Mouse (Mus musculus) CH12.LX (cell line): ENCODE data around the gene Cxcr5. TPM values are rescaled to one million over a fixed set of nuclear protein-coding genes. Genes with fewer than 3 reads are reported as not detected.

Experiments
- DNase-seq: peaks from one replicate; pipeline ENCODE4 v3.0.0-alpha.2; 2013; ENCODE audit errors: extremely low read depth
- H3K27ac ChIP-seq: 2 replicates; pipeline ENCODE4 v1.5.1; 2012; ENCODE audit warnings: low read depth, mild to moderate bottlenecking, control low read depth, moderate library complexity; ENCODE audit not compliant: insufficient read depth
- H3K27me3 ChIP-seq: replicated peaks from 2 replicates; pipeline ENCODE3; 2012; ENCODE audit warnings: inconsistent platforms
- H3K36me3 ChIP-seq, 2 experiments: replicated peaks in 1 of 2; 2 replicates each; pipeline versions ENCODE3 to v1.6.1; 2012; ENCODE audit warnings: inconsistent platforms in 1 of 2, low read length in 1 of 2, mild to moderate bottlenecking in 1 of 2, mixed read lengths in 1 of 2, moderate library complexity in 1 of 2; ENCODE audit not compliant: control insufficient read depth in 1 of 2, insufficient read depth in 1 of 2
- H3K4me1 ChIP-seq, 2 experiments: 2 replicates each; pipeline ENCODE4 v1.6.1; 2012; ENCODE audit warnings: inconsistent platforms in 1 of 2, moderate library complexity in 1 of 2; ENCODE audit not compliant: insufficient read depth in 2 of 2, control insufficient read depth in 1 of 2
- H3K4me2 ChIP-seq: 2 replicates; pipeline ENCODE4 v1.6.1; 2012; ENCODE audit warnings: low read depth, mild to moderate bottlenecking, control low read depth; ENCODE audit not compliant: poor library complexity, insufficient read depth, severe bottlenecking
- H3K4me3 ChIP-seq, 3 experiments: fragments of 150-350 bp in 1 of 3; sonication (generic) in 1 of 3; replicated peaks in 1 of 3; 2 replicates each; pipeline versions ENCODE3 to v1.5.1; 2011 to 2012; ENCODE audit warnings: low read depth in 2 of 3, low read length in 2 of 3, mild to moderate bottlenecking in 2 of 3, moderate library complexity in 2 of 3, control low read depth in 1 of 3, improper control_type of control experiment in 1 of 3, inconsistent platforms in 1 of 3, mixed read lengths in 1 of 3; ENCODE audit not compliant: poor library complexity in 1 of 3
- H3K79me2 ChIP-seq: replicated peaks from 2 replicates; pipeline ENCODE4 v1.6.1; 2012; ENCODE audit warnings: mild to moderate bottlenecking, moderate library complexity; ENCODE audit not compliant: control insufficient read depth, poor library complexity, insufficient read depth, severe bottlenecking; ENCODE audit errors: extremely low read depth
- H3K9ac ChIP-seq: 2 replicates; pipeline ENCODE4 v1.6.1; 2012; ENCODE audit warnings: low read depth, mild to moderate bottlenecking, control low read depth, moderate library complexity; ENCODE audit not compliant: insufficient read depth
- H3K9me3 ChIP-seq: replicated peaks from 2 replicates; pipeline ENCODE3; 2012; ENCODE audit warnings: low read length, inconsistent platforms, mixed read lengths
- BHLHE40 ChIP-seq: IDR thresholded peaks from 2 replicates; pipeline ENCODE4 v1.6.1; 2011; ENCODE audit warnings: mild to moderate bottlenecking, low read depth, low read length, improper control_type of control experiment
- CHD1 ChIP-seq: IDR thresholded peaks from 2 replicates; pipeline ENCODE4 v1.6.1; 2012; ENCODE audit warnings: low read depth, low read length, improper control_type of control experiment, inconsistent platforms
- CHD2 ChIP-seq: IDR thresholded peaks from 2 replicates; pipeline ENCODE4 v1.6.1; 2011; ENCODE audit warnings: low read length, improper control_type of control experiment
- CTCF ChIP-seq, 2 experiments: IDR thresholded peaks in 1 of 2; conservative IDR thresholded peaks in 1 of 2; 2 replicates each; pipeline ENCODE4 v1.5.1; 2011 to 2012; ENCODE audit warnings: low read depth in 2 of 2, low read length in 2 of 2, improper control_type of control experiment in 1 of 2, inconsistent platforms in 1 of 2, mild to moderate bottlenecking in 1 of 2, moderate library complexity in 1 of 2
- E2F4 ChIP-seq: IDR thresholded peaks from 2 replicates; pipeline ENCODE4 v1.6.1; 2011; ENCODE audit warnings: low read depth, low read length, improper control_type of control experiment; ENCODE audit not compliant: insufficient replicate concordance
- ELF1 ChIP-seq: IDR thresholded peaks from 2 replicates; pipeline ENCODE4 v1.6.1; 2014; ENCODE audit warnings: low read depth, mild to moderate bottlenecking, inconsistent platforms, low read length, improper control_type of control experiment
- EP300 ChIP-seq: IDR thresholded peaks from 2 replicates; pipeline ENCODE4 v1.6.1; 2011; ENCODE audit warnings: low read length, improper control_type of control experiment
- GABPA ChIP-seq: IDR thresholded peaks from 2 replicates; pipeline ENCODE4 v1.6.1; 2012; ENCODE audit warnings: low read depth, low read length, improper control_type of control experiment, inconsistent platforms; ENCODE audit not compliant: insufficient replicate concordance
- MAFK ChIP-seq: IDR thresholded peaks from 2 replicates; pipeline ENCODE4 v1.6.1; 2011; ENCODE audit warnings: low read length, improper control_type of control experiment; ENCODE audit not compliant: insufficient replicate concordance
- MAX ChIP-seq: IDR thresholded peaks from 2 replicates; pipeline ENCODE4 v1.6.1; 2011; ENCODE audit warnings: low read length, improper control_type of control experiment
- MAZ ChIP-seq: IDR thresholded peaks from 2 replicates; pipeline ENCODE4 v1.6.1; 2012; ENCODE audit warnings: low read depth, mild to moderate bottlenecking, inconsistent platforms, low read length, improper control_type of control experiment, moderate library complexity
- MYC ChIP-seq: IDR thresholded peaks from 2 replicates; pipeline ENCODE4 v1.6.1; 2011; ENCODE audit warnings: low read depth, mild to moderate bottlenecking, improper control_type of control experiment, low read length
- NRF1 ChIP-seq: IDR thresholded peaks from 2 replicates; pipeline ENCODE4 v1.6.1; 2014; ENCODE audit warnings: low read depth, mild to moderate bottlenecking, inconsistent platforms, low read length, improper control_type of control experiment, moderate library complexity
- POLR2A ChIP-seq: IDR thresholded peaks from 2 replicates; pipeline ENCODE4 v1.6.1; 2011; ENCODE audit warnings: low read depth, mild to moderate bottlenecking, improper control_type of control experiment, low read length
- SIN3A ChIP-seq: IDR thresholded peaks from 2 replicates; pipeline ENCODE4 v1.6.1; 2012; ENCODE audit warnings: low read length, improper control_type of control experiment, inconsistent platforms
- SMC3 ChIP-seq: IDR thresholded peaks from 2 replicates; pipeline ENCODE4 v1.6.1; 2011; ENCODE audit warnings: low read depth, low read length, improper control_type of control experiment
- TBP ChIP-seq: conservative IDR thresholded peaks from 2 replicates; pipeline ENCODE4 v1.6.1; 2011; ENCODE audit warnings: low read depth, low read length, improper control_type of control experiment
- USF1 ChIP-seq: IDR thresholded peaks from 2 replicates; pipeline ENCODE4 v1.6.1; 2014; ENCODE audit warnings: low read depth, mild to moderate bottlenecking, inconsistent platforms, low read length, improper control_type of control experiment
- USF2 ChIP-seq: conservative IDR thresholded peaks from 2 replicates; pipeline ENCODE4 v1.6.1; 2011; ENCODE audit warnings: low read depth, low read length, improper control_type of control experiment
- ZNF384 ChIP-seq: IDR thresholded peaks from 2 replicates; pipeline ENCODE4 v1.6.1; 2012; ENCODE audit warnings: low read depth, low read length, improper control_type of control experiment, inconsistent platforms
- dilution Hi-C: fragments of 300-500 bp; cut with MboI; formaldehyde crosslinking; loops from 2 replicates; pipeline ENCODE4 v1.14.3; 2020; ENCODE audit warnings: low sequenced_read_pairs; ENCODE audit not compliant: extremely low pct_unique_long_range_greater_than_20kb, extremely low pct_ligation_motif_present
- in situ Hi-C: fragments of 300-500 bp; cut with MboI; formaldehyde crosslinking; loops from 3 replicates; pipeline ENCODE4 v1.14.3; 2019; ENCODE audit warnings: low sequenced_read_pairs, low pct_ligation_motif_present, low pct_unique_long_range_greater_than_20kb, mixed read lengths
- polyA plus RNA-seq: library from polyadenylated mRNA; unstranded; fragments of >175 nt; gene quantifications from 2 replicates; pipeline ENCODE4 v1.2.1, GENCODE M21; 2012; ENCODE audit warnings: low read depth; ENCODE audit not compliant: insufficient read length
- total RNA-seq, 2 experiments: library from RNA; depleted of rRNA; stranded (reverse); fragments of 300-350 nt in 1 of 2; fragments of >200 nt in 1 of 2; gene quantifications; 2 replicates each; pipeline ENCODE4 v1.2.3; 2012 to 2014

The Cxcr5 gene
- total and polyA plus RNA-seq, 3 experiments: 30.2 to 93.4 (median 70.5) TPM

- peak; percentile 98 for TF ChIP-seq MYC
Measured at GRCm38 (mm10) chr9:44526337-44527112, 35.2 kb downstream of the Cxcr5 start (continued).

DNA sequence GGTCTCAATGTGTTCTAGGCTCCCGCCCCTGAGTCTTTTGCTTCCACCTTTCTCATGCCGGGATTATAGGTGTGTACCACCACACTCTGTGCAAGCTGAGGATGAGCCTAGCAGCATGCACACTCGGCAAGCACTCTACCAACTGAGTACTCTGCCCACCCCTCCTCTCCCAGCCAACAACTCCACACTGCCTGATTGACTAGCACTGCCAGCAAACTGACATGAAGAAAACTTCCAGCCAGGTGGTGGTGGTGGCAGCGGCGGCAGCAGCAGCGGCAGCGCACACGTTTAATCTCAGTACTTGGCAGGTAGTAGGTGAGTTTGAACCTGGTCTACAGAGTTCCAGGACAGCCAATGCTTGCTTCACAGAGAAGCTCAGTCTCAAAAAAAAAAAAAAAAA is 36.1 kb downstream of the Cxcr5 start:
- no peak for DNase-seq
- Histone ChIP-seq H3K4me1 (peaks cover 38 to 53% of the 10 kb centered on the region in 2 experiments), H3K9me3 (no peaks in the 10 kb centered on the region), H3K79me2 (peaks cover 2% of the 10 kb centered on the region; the same call in 1 of the 2 replicates), H3K36me3 (peaks cover 0 to 16% of the 10 kb centered on the region in 2 experiments), H3K4me2 (peak overlapping the region; percentile 64), H3K27me3 (no peaks in the 10 kb centered on the region), H3K27ac (peak overlapping the region; percentile 48), H3K9ac (peak overlapping the region; percentile 77; the same call in 1 of the 2 replicates), H3K4me3 (peak overlapping the region; percentile 62 to 77 (median 63))
- dilution Hi-C loops (no loop called here), in situ Hi-C loops (no loop called here)
- TF ChIP-seq MAZ (no peak), EP300 (no peak), CHD2 (no peak), TBP (no peak), ZNF384 (0 out of 2 replicates have a peak, but pooled peaks have one; percentile 11)

- dilution Hi-C loops: no loop called here
- in situ Hi-C loops: no loop called here
- peak overlapping the region; percentile 62 to 77 (median 63) for H3K4me3 ChIP-seq
Measured at GRCm38 (mm10) chr9:44525001-44525400, 36.7 kb downstream of the Cxcr5 start.

DNA sequence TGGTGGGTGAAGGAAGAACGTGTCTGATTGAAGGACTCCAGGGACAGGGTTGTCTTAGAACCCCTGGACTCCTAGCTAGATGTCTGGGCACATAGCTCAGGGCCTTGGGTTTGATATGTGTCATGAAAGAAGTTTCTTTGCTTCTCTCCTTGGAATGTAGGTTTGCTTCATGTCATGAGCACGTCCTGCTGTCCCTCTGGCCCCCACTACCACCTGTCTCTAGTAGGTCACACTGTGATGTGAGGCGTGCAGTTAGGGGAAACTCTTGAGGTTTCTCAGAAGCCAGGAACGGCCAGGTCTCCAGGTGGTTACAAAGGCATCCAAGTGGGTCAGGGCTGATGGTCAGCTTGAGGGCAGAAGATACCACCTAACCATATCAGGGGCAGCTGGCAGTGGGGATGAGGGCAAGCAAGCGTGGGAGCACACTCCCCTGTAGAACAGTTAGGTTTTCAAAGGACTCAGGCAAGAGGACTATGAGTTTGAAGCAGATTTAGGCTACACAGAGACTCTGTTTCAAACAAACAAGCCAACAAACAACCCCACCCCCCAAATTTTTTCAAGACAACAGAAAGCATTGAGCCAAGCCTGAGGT is 37.3 kb downstream of the Cxcr5 start:
- in situ Hi-C loops: loop anchor here (5.0 kb wide), 2 partner anchors 43 to 83 kb away; no protein-coding TSS in a partner anchor
- dilution Hi-C loops: no loop called here
- peak; percentile 52; the same call in 1 of the 2 replicates for TF ChIP-seq ZNF384
- TF ChIP-seq EP300: peak; percentile 72
- TF ChIP-seq BHLHE40: peak; percentile 85
- TF ChIP-seq MAFK: no peak
- TF ChIP-seq POLR2A: no peak; the same call in 1 of the 2 replicates
- no peak for TF ChIP-seq ELF1
- peak; percentile 38; the same call in 1 of the 2 replicates for TF ChIP-seq CHD2
- TF ChIP-seq GABPA: no peak
- no peak for TF ChIP-seq USF2
- TF ChIP-seq MAZ: no peak; the same call in 1 of the 2 replicates
- TF ChIP-seq MAX: peak; percentile 66
- TF ChIP-seq CHD1: peak; percentile 88; the same call in 1 of the 2 replicates
- peak; percentile 55; the same call in 1 of the 2 replicates for TF ChIP-seq SIN3A
- no peak for TF ChIP-seq E2F4
- no peak for TF ChIP-seq NRF1
- no peak for TF ChIP-seq CTCF (conservative IDR thresholded peaks at IDR 0.05 in 1 of 2, IDR thresholded peaks at IDR 0.05 in 1 of 2; ENCODE audit: low read depth in 2 of 2, low read length in 2 of 2)
- TF ChIP-seq SMC3: no peak

More at GRCm38 (mm10) chr9:44525001-44525400, 36.7 kb downstream of the Cxcr5 start:
- peak overlapping the region; percentile 64 for H3K4me2 ChIP-seq
- TF ChIP-seq USF1 (no peak), NRF1 (no peak), POLR2A (0 out of 2 replicates have a peak, but pooled peaks have one; percentile 1)
- TF ChIP-seq, all 38 proteins: peak for 1
- H3K9me3 ChIP-seq: no peaks in the 10 kb centered on the region
- H3K79me2 ChIP-seq: peaks cover 2% of the 10 kb centered on the region; the same call in 1 of the 2 replicates
- peaks cover 0 to 21% of the 10 kb centered on the region in 2 experiments for H3K36me3 ChIP-seq
- peaks cover 38 to 58% of the 10 kb centered on the region in 2 experiments for H3K4me1 ChIP-seq
- H3K27me3 ChIP-seq: no peaks in the 10 kb centered on the region
- H3K27ac ChIP-seq: peak overlapping the region; percentile 48; the same call in 1 of the 2 replicates
- peak overlapping the region; percentile 77 for H3K9ac ChIP-seq
- DNase-seq: no peak

More for the DNA sequence above, 37.3 kb downstream of the Cxcr5 start:
- H3K36me3 ChIP-seq: peaks cover 0 to 27% of the 10 kb centered on the region in 2 experiments
- peaks cover 38 to 64% of the 10 kb centered on the region in 2 experiments for H3K4me1 ChIP-seq
- H3K9me3 ChIP-seq: no peaks in the 10 kb centered on the region
- peak overlapping the region; percentile 64 for H3K4me2 ChIP-seq
- peak overlapping the region; percentile 62 to 77 (median 63) for H3K4me3 ChIP-seq
- peaks cover 2% of the 10 kb centered on the region; the same call in 1 of the 2 replicates for H3K79me2 ChIP-seq
- H3K27me3 ChIP-seq: no peaks in the 10 kb centered on the region
- no peak for DNase-seq
- H3K27ac ChIP-seq: peak overlapping the region; percentile 41; the same call in 1 of the 2 replicates
- peak overlapping the region; percentile 77 for H3K9ac ChIP-seq
